Mouse (Mus musculus) left cerebral cortex, adult 18-20 months (tissue): Measurements from ENCODE around the gene Wdr77. TPM values are rescaled to one million over a fixed set of nuclear protein-coding genes. Genes with fewer than 3 reads are reported as not detected.
A peak's percentile ranks its signal among the peaks of the same experiment; 100 is the strongest.
"Not testable (repeated sequence)": the region's sequence is repeated elsewhere in the genome, so short reads cannot be mapped to it uniquely, and the experiment has no call there.

ENCODE experiments used
- DNase-seq, 2 experiments: peaks; one replicate each; pipeline ENCODE4 v3.0.0; 2021 to 2022; ENCODE audit warnings: low spot score in 2 of 2, mixed read lengths in 1 of 2
- long read RNA-seq, 2 experiments: library from polyadenylated mRNA; stranded (forward); transcript quantifications; one replicate each; pipeline ENCODE4 v2.0.0; 2021
- total RNA-seq, 2 experiments: library from RNA; stranded (reverse); gene quantifications; 2 replicates each; pipeline ENCODE4 v1.2.3; 2021

The Wdr77 gene
- total RNA-seq, result 10 to 100 TPM; 43.4 to 53.4 TPM
- long read RNA-seq, experiment 1, transcript Wdr77-201 (10 exons, 3,682 nt), result major isoform, 48 of 70 reads
- long read RNA-seq, experiment 1, partial matches to known transcripts, result 4 of 70 reads
- long read RNA-seq, experiment 1, other reads (novel, unspliced or antisense), result 18 of 70 reads
- long read RNA-seq, experiment 2, transcript Wdr77-201 (10 exons, 3,682 nt), result major isoform, 42 of 53 reads
- long read RNA-seq, experiment 2, partial matches to known transcripts, result 1 of 53 reads
- long read RNA-seq, experiment 2, other reads (novel, unspliced or antisense), result 10 of 53 reads

- DNase-seq, result peak; percentile 95
These were observed at the start of gene Wdr77 for GRCm38 (mm10) chr3:105958974-105959580. Wdr77 (plus strand) TSS chr3:105959369.

GRCm38 (mm10) chr3:105910519-105911190 lies 48.5 kb upstream of the Wdr77 start:
- no peak for DNase-seq

DNA sequence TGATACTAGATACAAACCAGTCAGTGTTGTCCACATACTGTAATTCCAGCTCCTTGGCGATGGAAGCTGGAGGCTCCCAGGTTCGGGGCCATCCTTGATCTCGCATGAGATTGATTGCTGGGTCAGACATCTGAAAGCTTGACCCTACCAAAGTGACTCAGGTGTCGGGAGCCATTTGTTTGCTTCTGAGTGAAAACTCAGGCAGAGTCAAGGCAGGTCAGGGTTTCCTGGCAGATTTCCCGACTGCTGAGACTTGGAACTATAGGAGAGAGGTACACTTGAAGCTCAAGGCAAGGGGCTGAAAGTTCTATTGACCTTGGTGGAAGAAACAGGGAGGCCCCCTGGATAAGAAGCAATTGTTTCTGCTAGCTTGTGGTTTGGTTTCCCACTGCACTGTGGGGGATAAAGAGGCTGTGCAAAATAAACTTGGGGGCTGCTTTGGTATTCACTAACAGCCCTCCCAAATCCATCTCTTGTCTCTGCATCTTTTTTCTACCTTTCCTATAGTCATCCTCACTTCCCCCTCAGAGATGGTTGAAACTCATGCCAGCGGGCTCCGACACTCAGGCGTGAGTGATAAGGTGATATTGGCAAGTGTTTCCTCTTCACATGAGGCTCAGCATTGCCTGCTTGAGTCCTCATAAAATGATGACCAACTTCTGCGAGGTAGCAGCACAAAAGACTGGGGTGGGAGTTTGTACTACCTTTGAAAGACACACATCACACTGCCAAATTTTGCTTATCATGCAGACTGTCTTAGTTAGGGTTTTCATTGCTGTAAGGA lies 46.9 kb upstream of the Wdr77 start:
- DNase-seq, result no peak

GRCm38 (mm10) chr3:105913839-105914681 lies 45.1 kb upstream of the Wdr77 start:
- DNase-seq, result no peak

DNA sequence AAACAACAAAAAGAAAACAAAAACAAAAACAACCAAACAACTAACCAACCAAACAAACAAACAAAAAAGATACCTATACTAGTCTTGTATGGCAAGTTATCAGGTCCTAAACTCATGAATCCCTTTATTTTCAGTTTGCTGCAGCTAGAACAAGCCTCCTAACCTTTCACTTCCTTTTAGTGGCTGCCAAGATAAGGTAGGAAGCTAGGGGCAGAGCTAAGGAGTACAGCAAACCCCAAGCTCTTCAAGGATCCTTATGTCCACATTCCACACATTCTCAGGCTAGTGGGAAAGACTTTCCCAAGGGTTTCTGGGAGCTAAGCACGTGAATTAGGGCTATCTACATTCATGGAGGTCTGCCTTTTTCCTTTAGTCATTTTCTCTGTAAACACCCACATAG lies 43.9 kb upstream of the Wdr77 start:
- DNase-seq, result no peak

DNA sequence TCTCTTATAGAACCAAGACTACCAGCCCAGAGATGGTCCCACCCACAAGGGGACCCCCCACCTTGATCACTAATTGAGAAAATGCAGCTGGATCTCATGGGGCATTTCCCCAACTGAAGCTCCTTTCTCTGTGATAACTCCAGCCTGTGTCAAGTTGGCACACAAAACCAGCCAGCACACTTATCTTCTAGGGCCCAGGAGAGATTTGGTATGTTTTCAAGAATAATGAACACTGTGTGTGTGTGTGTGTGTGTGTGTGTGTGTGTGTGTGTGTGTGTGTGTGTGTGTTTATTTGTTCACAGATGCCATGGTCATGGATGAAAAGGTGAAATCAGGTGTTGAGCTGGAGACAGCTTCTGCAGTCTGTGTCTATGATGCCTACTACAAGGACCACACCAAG lies 42.7 kb upstream of the Wdr77 start:
- not testable (repeated sequence) for DNase-seq

GRCm38 (mm10) chr3:105917656-105918354 lies 41.4 kb upstream of the Wdr77 start:
- no peak for DNase-seq

DNA sequence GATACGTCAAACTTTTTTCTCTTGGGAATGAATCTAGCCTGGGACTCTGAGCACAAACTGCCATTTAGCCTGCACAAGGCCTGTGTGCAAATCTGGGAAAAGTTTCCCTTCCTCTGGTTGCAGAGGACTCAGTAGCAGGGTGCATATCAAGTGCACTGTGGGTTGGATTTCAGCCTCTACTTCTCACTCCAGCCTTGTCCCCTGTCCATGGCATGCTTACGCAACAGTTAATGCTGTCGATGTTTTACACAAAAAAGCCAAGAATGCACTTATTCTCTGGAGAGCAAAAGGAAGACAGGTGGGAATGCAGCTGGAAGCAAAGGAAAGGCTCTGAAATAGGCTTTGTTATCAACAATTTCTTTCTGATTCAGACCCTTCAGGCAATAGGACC lies 40.8 kb upstream of the Wdr77 start:
- no peak for DNase-seq

GRCm38 (mm10) chr3:105920743-105921142 lies 38.4 kb upstream of the Wdr77 start:
- not testable (repeated sequence) for DNase-seq

- no peak for DNase-seq
These were observed 37.2 kb upstream of the Wdr77 start for GRCm38 (mm10) chr3:105921959-105922358.

GRCm38 (mm10) chr3:105924616-105925015 lies 34.6 kb upstream of the Wdr77 start:
- no peak for DNase-seq

- DNase-seq, result no peak
These were observed 31.5 kb upstream of the Wdr77 start for GRCm38 (mm10) chr3:105927561-105928194.

- DNase-seq, result no peak
These were observed 31.0 kb upstream of the Wdr77 start for GRCm38 (mm10) chr3:105928195-105928569.

DNA sequence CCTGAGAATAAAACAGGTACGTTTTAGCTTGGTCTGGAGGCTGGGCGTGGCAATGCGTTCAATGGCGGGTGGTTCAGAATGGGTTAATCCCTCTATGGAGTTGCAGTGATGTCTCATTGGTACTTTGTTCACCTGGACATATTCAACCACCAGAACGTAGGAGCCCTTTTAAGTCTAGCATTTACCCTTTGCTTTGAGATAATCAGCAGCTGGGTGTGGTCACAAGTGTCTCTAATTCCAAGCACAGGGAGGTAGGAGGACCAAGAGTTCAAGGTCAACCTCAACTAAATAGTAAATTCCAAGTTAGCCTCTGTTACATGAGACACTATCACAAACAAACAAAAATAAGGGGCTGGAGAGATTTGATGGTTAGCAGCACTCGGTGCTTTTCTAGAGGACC lies 30.4 kb upstream of the Wdr77 start:
- no peak for DNase-seq

DNA sequence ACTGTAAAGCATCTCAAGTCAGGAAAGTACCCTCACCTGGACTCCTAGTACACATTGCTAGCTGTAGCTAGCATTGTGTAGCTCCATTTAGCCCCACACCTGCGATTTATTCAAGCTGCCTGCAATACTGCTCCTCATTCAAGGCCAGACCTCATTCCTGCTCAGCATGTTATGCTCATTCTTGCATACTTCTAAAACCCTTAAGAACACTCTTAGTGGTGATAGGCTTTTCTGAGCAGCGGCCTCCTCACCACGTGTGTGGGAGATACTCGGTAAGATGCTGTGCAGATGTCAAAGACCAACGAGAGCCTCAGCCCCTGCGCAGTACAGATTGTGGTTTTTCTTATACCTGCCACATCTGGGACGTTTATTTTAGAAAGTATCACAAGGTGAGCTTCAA lies 29.3 kb upstream of the Wdr77 start:
- DNase-seq, result no peak

GRCm38 (mm10) chr3:105931095-105931494 lies 28.1 kb upstream of the Wdr77 start:
- no peak for DNase-seq

DNA sequence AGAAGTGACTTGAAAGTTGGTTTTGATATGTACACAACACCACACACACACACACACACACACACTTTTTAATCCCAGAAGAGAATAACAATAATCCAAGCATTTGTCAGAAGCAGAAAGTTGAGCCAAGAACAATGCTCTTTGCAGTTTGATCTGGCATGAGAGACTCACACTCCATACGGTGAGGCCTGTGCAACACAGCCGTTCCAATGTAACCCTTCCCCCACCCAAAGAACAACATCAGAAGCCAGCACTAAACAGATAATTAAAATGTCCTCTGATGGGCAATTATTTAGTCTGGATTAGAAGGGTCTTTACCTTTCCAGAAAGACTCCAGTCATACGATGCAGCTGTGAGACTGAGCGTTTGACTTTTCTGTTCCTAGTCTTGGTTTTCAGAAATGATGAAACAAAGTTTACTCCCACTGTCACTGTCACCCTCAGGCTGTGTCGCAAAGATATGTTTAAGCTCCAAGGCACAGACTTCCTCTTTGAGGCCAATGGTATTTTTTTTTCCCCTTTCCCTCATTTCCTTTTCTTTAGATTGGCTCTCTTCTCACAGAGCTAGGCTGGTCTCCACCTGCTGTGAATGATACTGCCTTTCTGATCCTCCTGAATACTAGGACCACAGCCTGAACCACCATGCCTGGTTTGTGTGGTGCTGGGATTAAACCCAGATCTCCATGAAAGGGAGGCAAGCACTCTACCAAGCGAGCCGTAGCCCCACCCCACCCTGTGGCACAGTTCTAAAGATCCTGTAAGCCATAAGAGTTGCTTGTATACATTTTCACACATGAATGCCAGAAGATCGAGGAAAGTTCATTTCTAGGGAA lies 26.7 kb upstream of the Wdr77 start, which contains the start of gene I830077J02Rik:
TSS of gene I830077J02Rik (minus strand) at position 425 of the 832 bp plus-strand sequence.
- no peak for DNase-seq

- peak; percentile 11 to 17 for DNase-seq
These were observed 25.2 kb upstream of the Wdr77 start for GRCm38 (mm10) chr3:105933926-105934325.

- DNase-seq, result no peak
These were observed 24.1 kb upstream of the Wdr77 start for GRCm38 (mm10) chr3:105935033-105935432.
